Mouse (Mus musculus) kidney, embryonic 15.5 days (tissue): Measurements from ENCODE around the gene Col8a2. TPM values are rescaled to one million over a fixed set of nuclear protein-coding genes. Genes with fewer than 3 reads are reported as not detected.
A peak's percentile ranks its signal among the peaks of the same experiment; 100 is the strongest.

Experiments
- ATAC-seq: fragments of 200-750 bp; cut with Nextera tagmentation; replicated peaks from 2 replicates; pipeline ENCODE4 v1.8.0; 2017; ENCODE audit warnings: moderate TSS enrichment; ENCODE audit not compliant: low FRiP score
- H3K27ac ChIP-seq: fragments of 300-500 bp; sonication (generic); 2 replicates; pipeline ENCODE4 v1.5.1; 2015; ENCODE audit warnings: mild to moderate bottlenecking, inconsistent platforms
- H3K27me3 ChIP-seq: fragments of 300-500 bp; sonication (generic); 2 replicates; pipeline ENCODE4 v1.6.1; 2015; ENCODE audit warnings: inconsistent platforms
- H3K36me3 ChIP-seq: fragments of 300-500 bp; sonication (generic); 2 replicates; pipeline ENCODE4 v1.6.1; 2015; ENCODE audit warnings: inconsistent platforms
- H3K4me1 ChIP-seq: fragments of 300-500 bp; sonication (generic); 2 replicates; pipeline ENCODE4 v1.6.1; 2015; ENCODE audit warnings: inconsistent platforms
- H3K4me2 ChIP-seq: fragments of 300-500 bp; sonication (generic); 2 replicates; pipeline ENCODE4 v1.6.1; 2015; ENCODE audit warnings: moderate library complexity, mild to moderate bottlenecking, inconsistent platforms
- H3K4me3 ChIP-seq: fragments of 300-500 bp; sonication (generic); replicated peaks from 2 replicates; pipeline ENCODE4 v1.5.1; 2015; ENCODE audit warnings: mild to moderate bottlenecking, inconsistent platforms
- H3K9ac ChIP-seq: fragments of 300-500 bp; sonication (generic); 2 replicates; pipeline ENCODE4 v1.6.1; 2015; ENCODE audit warnings: mild to moderate bottlenecking, inconsistent platforms
- H3K9me3 ChIP-seq: fragments of 300-500 bp; sonication (generic); replicated peaks from 2 replicates; pipeline ENCODE4 v1.6.1; 2016; ENCODE audit warnings: inconsistent platforms
- WGBS: fragments of 180-500 bp; shearing (Covaris S2); methylation state at CpG from one replicate; pipeline ENCODE4 v1.1.7; 2015; ENCODE audit warnings: mixed read lengths; 5-methylcytosine and 5-hydroxymethylcytosine counted together
- polyA plus RNA-seq: library from polyadenylated mRNA; unstranded; fragments of >200 nt; fragmentation: Nextera tagmentation; extraction: Ambion mirVana; gene quantifications from 2 replicates; pipeline ENCODE4 v1.2.1, GENCODE M21; 2015

Col8a2 gene
- polyA plus RNA-seq, 1 experiment from 2014 or later, result 15.2 TPM

DNA sequence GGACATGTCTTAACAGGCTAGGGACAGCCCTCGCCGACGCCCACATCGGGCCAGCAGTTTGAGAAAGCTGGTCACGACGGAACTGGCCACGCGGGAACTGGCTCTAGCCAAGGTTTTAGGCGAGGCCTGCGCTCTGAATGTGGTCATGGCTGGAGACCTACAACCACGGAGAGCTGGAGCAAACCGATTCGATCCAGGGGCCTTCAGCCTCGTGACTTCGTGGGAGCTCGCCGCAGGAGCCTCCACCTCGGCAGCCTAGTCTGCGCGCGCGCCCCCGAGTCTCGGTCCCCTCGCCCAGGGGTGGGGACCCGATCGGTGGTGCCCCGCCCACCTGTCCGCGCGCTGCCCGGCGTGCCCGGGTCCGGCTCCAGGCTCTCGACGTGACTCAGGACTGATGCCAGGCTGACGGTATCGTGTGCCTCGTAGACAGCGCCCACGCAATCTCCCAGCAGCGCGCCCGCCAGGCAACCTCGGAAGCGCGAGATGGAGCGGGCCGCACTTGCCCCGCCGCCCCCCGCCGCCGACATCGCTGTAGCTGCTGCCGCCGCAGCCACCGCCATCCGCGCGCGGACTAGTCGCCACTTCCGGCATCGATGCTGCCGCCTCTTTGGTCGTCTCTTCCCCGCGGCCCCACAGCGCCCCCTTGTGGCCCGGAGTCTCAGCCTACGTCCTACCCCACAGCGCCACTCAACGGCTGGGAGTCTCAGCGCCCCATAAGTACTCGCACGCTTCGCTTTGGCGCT, 34.7 kb downstream of the Col8a2 start, which contains the start of gene Adprhl2:
Adprhl2 (minus strand) TSS at position 593 of the 743 bp plus-strand sequence.
- Histone ChIP-seq H3K9ac (peak within 1 kb of the TSS; percentile 86), H3K4me3 (peak within 1 kb of the TSS; percentile 92), H3K9me3 (no peaks in the 10 kb centered on the region), H3K4me2 (peak within 1 kb of the TSS; percentile 85), H3K27ac (peak within 1 kb of the TSS; percentile 87), H3K36me3 (peaks cover 31% of the 10 kb centered on the region), H3K27me3 (peaks cover 22% of the 10 kb centered on the region), H3K4me1 (peaks cover 34% of the 10 kb centered on the region)
- ATAC-seq, result peak; percentile 74
- under 1% methylated on average over 80 of the region's 80 CpGs for WGBS

DNA sequence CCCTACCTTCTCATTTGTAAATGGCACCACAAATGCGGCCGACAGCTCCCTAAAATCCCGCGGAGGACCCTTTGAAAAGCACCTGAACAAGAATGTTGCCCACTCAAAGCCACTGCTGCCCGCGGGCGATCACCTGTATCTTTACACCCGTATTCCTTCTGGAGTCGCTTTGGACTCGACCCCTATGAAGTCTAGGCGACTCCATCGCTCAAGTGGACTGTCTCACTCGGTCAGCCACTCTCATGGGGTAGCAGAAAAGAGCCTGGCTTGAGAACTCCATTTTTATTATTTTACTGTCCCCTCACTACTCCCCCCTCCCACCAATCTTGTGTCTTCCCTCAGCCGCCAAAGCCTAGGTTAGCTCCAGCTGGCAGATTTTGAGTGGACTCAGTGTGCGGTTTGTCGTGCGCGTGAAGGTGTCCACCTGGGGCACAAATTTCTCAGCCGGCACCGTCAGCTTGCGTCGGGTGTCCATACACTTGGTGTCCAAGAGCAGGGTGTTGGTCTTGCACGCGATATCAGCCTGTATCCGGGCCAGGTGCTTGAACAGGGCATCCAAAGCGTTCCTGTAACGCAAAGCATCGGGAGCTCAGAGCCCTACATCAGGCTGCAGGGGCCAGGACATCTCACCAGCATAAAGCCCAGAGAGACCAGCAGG, 35.4 kb downstream of the Col8a2 start:
- H3K4me3 ChIP-seq, result peak overlapping the region; percentile 92
- peak overlapping the region; percentile 86 for H3K9ac ChIP-seq
- H3K27ac ChIP-seq, result no peak overlapping the region
- H3K4me2 ChIP-seq, result peak overlapping the region; percentile 85
- peaks cover 24% of the 10 kb centered on the region for H3K36me3 ChIP-seq
- ATAC-seq, result peak; percentile 43
- H3K27me3 ChIP-seq, result peaks cover 22% of the 10 kb centered on the region
- no peaks in the 10 kb centered on the region for H3K9me3 ChIP-seq
- peaks cover 30% of the 10 kb centered on the region for H3K4me1 ChIP-seq
- WGBS, result 55% methylated on average over 28 of the region's 28 CpGs

- 96% methylated on average over 13 of the region's 13 CpGs for whole genome bisulfite sequencing
- ATAC-seq, result no peak
Measured at GRCm38 (mm10) chr4:126322646-126323045, 36.1 kb downstream of the Col8a2 start.

GRCm38 (mm10) chr4:126324861-126325260, 38.3 kb downstream of the Col8a2 start:
- Histone ChIP-seq H3K27ac (0 out of 2 replicates have a peak overlapping the region, but pooled peaks have one; percentile 27), H3K4me3 (peak overlapping the region; percentile 27), H3K9me3 (no peaks in the 10 kb centered on the region), H3K4me1 (peaks cover 28% of the 10 kb centered on the region), H3K9ac (no peak overlapping the region), H3K27me3 (peaks cover 22% of the 10 kb centered on the region), H3K36me3 (no peaks in the 10 kb centered on the region), H3K4me2 (peak overlapping the region; percentile 55)
- ATAC-seq, result no peak
- WGBS, result 26% methylated on average over 13 of the region's 13 CpGs

More at GRCm38 (mm10) chr4:126322646-126323045, 36.1 kb downstream of the Col8a2 start:
- Histone ChIP-seq H3K27ac (no peak overlapping the region), H3K4me3 (no peak overlapping the region), H3K4me1 (peaks cover 30% of the 10 kb centered on the region), H3K4me2 (no peak overlapping the region), H3K9me3 (no peaks in the 10 kb centered on the region), H3K9ac (no peak overlapping the region), H3K36me3 (peaks cover 18% of the 10 kb centered on the region), H3K27me3 (peaks cover 22% of the 10 kb centered on the region)

DNA sequence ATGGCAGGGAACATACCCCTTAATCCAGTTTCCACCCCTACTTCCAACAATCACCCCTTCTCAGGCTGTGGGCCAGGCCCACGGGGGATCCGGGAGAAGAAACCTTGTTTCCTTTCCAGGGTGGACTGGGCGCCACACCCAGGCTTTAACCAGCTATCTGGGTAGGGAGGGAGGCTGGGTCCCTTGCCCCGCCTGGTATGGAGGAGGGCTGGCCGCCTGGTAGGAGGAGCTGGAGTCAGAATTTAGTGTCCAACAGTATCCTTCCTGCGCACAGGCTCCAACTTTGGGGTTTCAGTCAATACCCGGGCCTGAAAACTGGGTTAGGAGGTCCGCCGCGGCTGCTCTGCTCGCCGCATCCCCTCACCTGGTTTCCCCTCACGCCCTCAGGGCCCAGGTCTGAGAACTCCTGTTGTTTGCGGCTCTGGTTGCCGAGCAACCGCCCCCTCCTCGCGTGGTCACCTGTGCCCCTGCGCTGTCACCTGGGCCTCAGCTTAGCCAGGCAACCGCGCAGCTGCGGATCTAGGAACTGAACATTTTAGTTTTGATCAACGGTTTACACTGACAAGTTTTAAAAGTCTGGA, 38.8 kb downstream of the Col8a2 start, which contains the start of gene Tekt2:
Tekt2 (minus strand) TSS at position 408 of the 581 bp plus-strand sequence.
- H3K4me1 ChIP-seq, result peaks cover 23% of the 10 kb centered on the region
- ATAC-seq, result no peak
- 7% methylated on average over 23 of the region's 23 CpGs for WGBS
- no peaks in the 10 kb centered on the region for H3K36me3 ChIP-seq
- no peak within 1 kb of the TSS for H3K9ac ChIP-seq
- H3K27me3 ChIP-seq, result peaks cover 22% of the 10 kb centered on the region
- H3K27ac ChIP-seq, result 0 out of 2 replicates have a peak within 1 kb of the TSS, but pooled peaks have one; percentile 27
- peak within 1 kb of the TSS; percentile 27 for H3K4me3 ChIP-seq
- H3K4me2 ChIP-seq, result peak within 1 kb of the TSS; percentile 55
- no peaks in the 10 kb centered on the region for H3K9me3 ChIP-seq

GRCm38 (mm10) chr4:126326036-126326435, 39.4 kb downstream of the Col8a2 start:
- Histone ChIP-seq H3K36me3 (no peaks in the 10 kb centered on the region), H3K9ac (no peak overlapping the region), H3K4me2 (no peak overlapping the region), H3K27ac (no peak overlapping the region), H3K27me3 (peaks cover 22% of the 10 kb centered on the region), H3K9me3 (no peaks in the 10 kb centered on the region), H3K4me1 (peaks cover 16% of the 10 kb centered on the region), H3K4me3 (no peak overlapping the region)
- ATAC-seq, result no peak
- 19% methylated on average over 6 of the region's 6 CpGs for WGBS

- no peak overlapping the region for H3K4me3 ChIP-seq
- ATAC-seq, result no peak
- no peak overlapping the region for H3K9ac ChIP-seq
- WGBS, result 89% methylated on average over 4 of the region's 4 CpGs
- H3K27ac ChIP-seq, result no peak overlapping the region
- peaks cover 7% of the 10 kb centered on the region for H3K27me3 ChIP-seq
- H3K4me2 ChIP-seq, result no peak overlapping the region
- H3K9me3 ChIP-seq, result no peaks in the 10 kb centered on the region
- peaks cover 4% of the 10 kb centered on the region for H3K4me1 ChIP-seq
- no peaks in the 10 kb centered on the region for H3K36me3 ChIP-seq
Measured at GRCm38 (mm10) chr4:126330295-126330694, 43.7 kb downstream of the Col8a2 start.

GRCm38 (mm10) chr4:126331751-126332150, 45.2 kb downstream of the Col8a2 start:
- no peak overlapping the region for H3K9ac ChIP-seq
- WGBS, result 80% methylated on average over 1 of the region's 1 CpGs
- no peaks in the 10 kb centered on the region for H3K36me3 ChIP-seq
- H3K27ac ChIP-seq, result no peak overlapping the region
- no peak for ATAC-seq
- no peak overlapping the region for H3K4me3 ChIP-seq
- H3K4me2 ChIP-seq, result no peak overlapping the region
- no peaks in the 10 kb centered on the region for H3K4me1 ChIP-seq
- no peaks in the 10 kb centered on the region for H3K9me3 ChIP-seq
- no peaks in the 10 kb centered on the region for H3K27me3 ChIP-seq

DNA sequence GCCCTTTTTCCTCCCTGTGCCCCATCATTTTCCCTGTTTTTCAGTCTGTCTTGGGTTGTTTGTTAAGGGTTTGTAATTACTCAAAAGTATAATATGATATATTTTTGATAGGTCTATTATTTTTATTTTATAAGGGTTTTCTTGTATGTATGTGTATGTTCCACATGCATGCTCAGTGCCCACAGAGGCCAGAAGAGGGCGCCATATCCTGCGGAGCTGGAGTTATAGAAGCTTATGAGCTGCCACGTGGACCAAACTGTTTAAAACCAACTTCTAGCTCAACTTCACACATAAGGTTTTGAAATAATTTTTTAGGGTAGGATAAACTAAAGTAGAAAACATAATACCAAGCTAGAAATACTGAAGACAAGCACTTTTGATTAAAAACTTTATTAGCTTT, 45.8 kb downstream of the Col8a2 start:
- H3K27me3 ChIP-seq, result no peaks in the 10 kb centered on the region
- no peak overlapping the region for H3K27ac ChIP-seq
- no peak overlapping the region for H3K4me2 ChIP-seq
- H3K36me3 ChIP-seq, result no peaks in the 10 kb centered on the region
- H3K9ac ChIP-seq, result no peak overlapping the region
- H3K4me3 ChIP-seq, result no peak overlapping the region
- no peak for ATAC-seq
- 54% methylated on average over 3 of the region's 3 CpGs for WGBS
- H3K9me3 ChIP-seq, result no peaks in the 10 kb centered on the region
- H3K4me1 ChIP-seq, result no peaks in the 10 kb centered on the region

DNA sequence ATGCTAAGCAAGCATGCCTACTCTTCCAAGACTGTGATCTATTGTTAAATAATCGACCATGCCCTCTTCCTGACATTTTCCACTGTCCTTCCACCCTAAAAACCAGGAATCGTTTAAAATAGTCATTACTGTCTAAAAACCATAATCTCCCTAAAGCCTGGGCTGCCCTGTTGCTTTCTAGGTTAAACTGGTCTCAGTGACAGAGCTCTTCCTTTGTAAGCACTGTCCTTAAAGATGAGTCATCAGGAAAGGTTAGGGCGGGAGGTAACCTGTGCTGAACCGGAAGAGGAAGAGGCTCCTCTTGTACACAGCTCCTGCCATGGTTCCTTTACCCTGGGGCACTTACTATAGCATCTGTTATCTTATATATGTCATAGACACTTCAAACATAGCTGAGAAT, 52.9 kb downstream of the Col8a2 start:
- Histone ChIP-seq H3K9ac (no peak overlapping the region), H3K36me3 (peaks cover 13% of the 10 kb centered on the region), H3K4me1 (no peaks in the 10 kb centered on the region), H3K4me3 (no peak overlapping the region), H3K4me2 (no peak overlapping the region), H3K9me3 (no peaks in the 10 kb centered on the region), H3K27me3 (no peaks in the 10 kb centered on the region), H3K27ac (no peak overlapping the region)
- 65% methylated on average over 4 of the region's 4 CpGs for WGBS
- ATAC-seq, result no peak

DNA sequence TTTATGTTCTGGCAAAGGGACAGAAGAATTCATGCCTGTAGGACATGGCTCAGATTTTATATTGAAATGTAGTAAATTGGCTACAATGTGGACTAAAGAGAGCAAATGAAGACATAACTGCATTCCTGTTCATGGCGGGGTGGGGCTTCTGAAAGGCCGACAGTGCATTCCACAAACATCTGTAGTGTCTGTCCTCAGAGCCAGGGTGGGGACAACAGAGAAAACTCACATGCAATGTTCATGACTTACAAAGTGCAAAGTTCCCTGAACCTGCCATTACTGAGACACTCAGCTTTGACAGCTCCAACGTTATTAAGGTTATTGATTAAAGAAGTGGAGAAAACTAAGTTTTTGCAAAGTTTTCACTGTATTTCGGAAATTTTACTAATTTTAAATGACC, 56.9 kb downstream of the Col8a2 start:
- ATAC-seq, result no peak
- no peak overlapping the region for H3K4me3 ChIP-seq
- H3K27ac ChIP-seq, result no peak overlapping the region
- H3K9me3 ChIP-seq, result no peaks in the 10 kb centered on the region
- no peak overlapping the region for H3K4me2 ChIP-seq
- H3K36me3 ChIP-seq, result peaks cover 40% of the 10 kb centered on the region
- no peaks in the 10 kb centered on the region for H3K27me3 ChIP-seq
- H3K9ac ChIP-seq, result no peak overlapping the region
- WGBS, result 75% methylated on average over 4 of the region's 4 CpGs
- no peaks in the 10 kb centered on the region for H3K4me1 ChIP-seq

- H3K4me3 ChIP-seq, result no peak overlapping the region
- H3K27me3 ChIP-seq, result no peaks in the 10 kb centered on the region
- no peak overlapping the region for H3K9ac ChIP-seq
- 95% methylated on average over 1 of the region's 1 CpGs for WGBS
- H3K4me1 ChIP-seq, result no peaks in the 10 kb centered on the region
- no peak overlapping the region for H3K4me2 ChIP-seq
- no peak for ATAC-seq
- H3K9me3 ChIP-seq, result no peaks in the 10 kb centered on the region
- peaks cover 63% of the 10 kb centered on the region for H3K36me3 ChIP-seq
- no peak overlapping the region for H3K27ac ChIP-seq
Measured at GRCm38 (mm10) chr4:126360069-126360468, 73.5 kb downstream of the Col8a2 start.
